Mouse (Mus musculus) heart, embryonic 14.5 days (tissue): Measurements from ENCODE around the gene Ssmem1. TPM values are rescaled to one million over a fixed set of nuclear protein-coding genes. Genes with fewer than 3 reads are reported as not detected.
A peak's percentile ranks its signal among the peaks of the same experiment; 100 is the strongest.

Experiments used
- ATAC-seq: fragments of 200-750 bp; cut with Nextera tagmentation; 2 replicates; pipeline ENCODE4 v1.8.0; 2017; ENCODE audit warnings: low read depth, moderate TSS enrichment; ENCODE audit not compliant: insufficient number of reproducible peaks, insufficient read depth, low FRiP score
- H3K27ac ChIP-seq, 2 experiments: fragments of 200-500 bp in 1 of 2; fragments of 300-500 bp in 1 of 2; sonication (generic) in 1 of 2; replicated peaks in 1 of 2; 2 replicates each; pipeline ENCODE4 v1.5.1; 2012 to 2014; ENCODE audit warnings: low read depth in 2 of 2, low read length in 2 of 2, control low read depth in 1 of 2, mild to moderate bottlenecking in 1 of 2, mixed read lengths in 1 of 2; ENCODE audit not compliant: control insufficient read depth in 1 of 2, insufficient read depth in 1 of 2
- H3K27me3 ChIP-seq: fragments of 300-500 bp; sonication (generic); 2 replicates; pipeline ENCODE4 v1.6.1; 2014; ENCODE audit warnings: mild to moderate bottlenecking, low read length, control low read depth; ENCODE audit not compliant: control insufficient read depth, insufficient read depth
- H3K36me3 ChIP-seq: fragments of 300-500 bp; sonication (generic); 2 replicates; pipeline ENCODE4 v1.6.1; 2014; ENCODE audit warnings: mild to moderate bottlenecking, control low read depth, low read length, mixed read lengths; ENCODE audit not compliant: control insufficient read depth, insufficient read depth
- H3K4me1 ChIP-seq, 2 experiments: fragments of 200-500 bp in 1 of 2; fragments of 300-500 bp in 1 of 2; sonication (generic) in 1 of 2; 2 replicates each; pipeline ENCODE4 v1.6.1; 2012 to 2014; ENCODE audit warnings: low read length in 2 of 2, control low read depth in 1 of 2, mixed read lengths in 1 of 2; ENCODE audit not compliant: control insufficient read depth in 2 of 2, insufficient read depth in 2 of 2
- H3K4me2 ChIP-seq: fragments of 300-500 bp; sonication (generic); 2 replicates; pipeline ENCODE4 v1.6.1; 2014; ENCODE audit warnings: mild to moderate bottlenecking, low read length
- H3K4me3 ChIP-seq, 2 experiments: fragments of 200-500 bp in 1 of 2; fragments of 300-500 bp in 1 of 2; sonication (generic) in 1 of 2; 2 replicates each; pipeline ENCODE4 v1.5.1; 2012 to 2014; ENCODE audit warnings: low read length in 2 of 2, mild to moderate bottlenecking in 2 of 2, control low read depth in 1 of 2, low read depth in 1 of 2, moderate library complexity in 1 of 2; ENCODE audit not compliant: control insufficient read depth in 1 of 2, insufficient read depth in 1 of 2
- H3K9ac ChIP-seq: fragments of 300-500 bp; sonication (generic); 2 replicates; pipeline ENCODE4 v1.6.1; 2014; ENCODE audit warnings: mild to moderate bottlenecking, low read length
- H3K9me3 ChIP-seq: fragments of 300-500 bp; sonication (generic); 2 replicates; pipeline ENCODE4 v1.6.1; 2016; ENCODE audit warnings: low read length, control low read depth; ENCODE audit not compliant: control insufficient read depth
- WGBS: fragments of 180-500 bp; shearing (Covaris S2); extraction: QIAGEN DNeasy Blood & Tissue Kit; methylation state at CpG from one replicate; pipeline ENCODE4 v1.1.7; 2014; 5-methylcytosine and 5-hydroxymethylcytosine counted together
- polyA plus RNA-seq: library from polyadenylated mRNA; unstranded; fragments of >200 nt; fragmentation: Nextera tagmentation; extraction: Ambion mirVana; gene quantifications from 2 replicates; pipeline ENCODE4 v1.2.1, GENCODE M21; 2014

The Ssmem1 gene
- polyA plus RNA-seq, 1 experiment from 2014 or later = not detected

DNA sequence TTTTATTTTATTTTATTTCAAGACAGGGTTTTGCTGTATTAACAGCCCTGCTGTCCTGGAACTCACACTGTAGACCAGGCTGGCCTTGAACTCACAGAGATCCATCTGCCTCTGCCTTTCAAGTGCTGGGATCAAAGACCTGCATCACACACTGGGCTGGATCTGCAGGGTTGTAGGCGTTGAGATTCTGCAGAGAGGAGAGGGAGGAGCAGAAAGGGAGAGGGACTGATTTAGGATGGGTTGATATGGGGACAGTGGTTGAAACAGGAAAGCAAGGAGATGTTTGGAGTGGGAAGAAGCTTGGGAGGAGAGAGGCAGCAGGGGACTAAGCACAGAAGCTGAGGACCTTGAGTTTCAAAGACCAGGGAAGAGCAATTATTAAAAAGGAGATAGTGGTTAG, 50.1 kb downstream of the Ssmem1 start:
- no peaks in the 10 kb centered on the region for H3K36me3 ChIP-seq
- H3K4me3 ChIP-seq = no peak overlapping the region
- H3K9ac ChIP-seq = no peak overlapping the region
- no peak for ATAC-seq
- H3K27me3 ChIP-seq = no peaks in the 10 kb centered on the region
- H3K27ac ChIP-seq = no peak overlapping the region
- H3K4me1 ChIP-seq = peaks cover 0 to 7% of the 10 kb centered on the region in 2 experiments; a peak in 2 of 4 replicates
- 53% methylated on average over 1 of the region's 1 CpGs for WGBS
- H3K4me2 ChIP-seq = no peak overlapping the region
- no peaks in the 10 kb centered on the region for H3K9me3 ChIP-seq

DNA sequence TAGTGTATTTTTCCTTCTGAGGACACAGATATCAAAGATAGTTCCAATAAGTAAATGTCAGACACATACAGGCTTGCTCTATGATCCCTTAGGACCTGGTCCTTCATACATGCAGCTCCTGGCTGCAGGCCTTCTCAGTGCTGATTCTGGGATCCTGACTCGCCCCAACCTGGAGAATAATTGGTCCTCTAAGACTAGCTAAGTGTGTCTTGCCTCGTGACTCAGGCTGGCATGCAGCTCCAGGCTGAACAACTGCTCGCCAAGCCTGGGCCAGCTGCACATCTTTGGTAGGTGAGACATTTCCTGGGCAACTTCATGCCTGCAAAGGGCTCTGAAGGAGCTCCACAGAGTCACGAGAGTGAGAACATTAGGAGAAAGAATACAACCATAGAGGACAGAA, 52.5 kb downstream of the Ssmem1 start:
- H3K27me3 ChIP-seq = no peaks in the 10 kb centered on the region
- no peaks in the 10 kb centered on the region for H3K9me3 ChIP-seq
- WGBS = 66% methylated on average over 4 of the region's 4 CpGs
- ATAC-seq = no peak
- no peaks in the 10 kb centered on the region for H3K36me3 ChIP-seq
- no peak overlapping the region for H3K4me3 ChIP-seq
- no peaks in the 10 kb centered on the region for H3K4me1 ChIP-seq
- no peak overlapping the region for H3K4me2 ChIP-seq
- no peak overlapping the region for H3K27ac ChIP-seq
- H3K9ac ChIP-seq = no peak overlapping the region

DNA sequence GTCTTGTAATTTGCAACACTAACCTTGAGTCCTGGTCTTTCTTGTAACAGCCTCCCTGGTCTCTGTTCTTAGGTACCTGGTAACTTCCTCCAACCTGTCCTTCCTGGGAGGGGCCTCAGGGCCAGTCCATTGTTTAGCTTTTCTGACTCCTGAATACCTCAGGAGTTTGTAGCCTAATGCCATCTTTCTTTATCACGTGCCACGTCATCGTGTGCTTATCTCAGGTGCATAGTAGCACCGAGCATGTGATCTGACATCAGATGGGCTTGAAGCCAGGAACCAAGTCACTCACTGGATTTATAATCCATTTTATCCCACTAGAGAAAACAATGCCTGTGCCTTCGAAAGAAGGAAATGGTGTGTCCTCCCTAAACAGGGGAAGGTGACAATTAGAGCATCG, 53.9 kb downstream of the Ssmem1 start:
- H3K4me3 ChIP-seq = no peak overlapping the region
- H3K27ac ChIP-seq = no peak overlapping the region
- no peak for ATAC-seq
- no peak overlapping the region for H3K4me2 ChIP-seq
- WGBS = 58% methylated on average over 6 of the region's 6 CpGs
- no peaks in the 10 kb centered on the region for H3K36me3 ChIP-seq
- no peaks in the 10 kb centered on the region for H3K27me3 ChIP-seq
- peaks cover 3 to 7% of the 10 kb centered on the region in 2 experiments; a peak in 2 of 4 replicates for H3K4me1 ChIP-seq
- no peak overlapping the region for H3K9ac ChIP-seq
- no peaks in the 10 kb centered on the region for H3K9me3 ChIP-seq

DNA sequence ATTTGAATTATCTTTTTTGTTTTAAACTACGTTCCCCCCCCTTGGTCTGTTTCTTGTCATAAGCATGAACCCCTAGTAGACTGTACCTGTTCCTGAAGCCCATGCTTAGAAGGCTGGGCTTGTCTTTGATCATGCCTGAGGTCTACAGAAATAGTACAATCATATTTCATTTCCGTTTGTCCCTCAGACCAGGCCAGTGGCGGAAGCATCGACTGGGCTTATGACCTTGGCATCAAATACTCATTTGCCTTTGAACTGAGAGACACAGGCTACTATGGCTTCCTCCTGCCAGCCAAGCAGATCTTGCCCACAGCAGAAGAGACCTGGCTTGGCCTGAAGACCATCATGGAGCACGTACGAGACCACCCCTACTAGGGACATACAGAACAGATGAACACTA, 54.4 kb downstream of the Ssmem1 start:
- H3K4me3 ChIP-seq = no peak overlapping the region
- H3K9ac ChIP-seq = no peak overlapping the region
- no peak overlapping the region for H3K27ac ChIP-seq
- 88% methylated on average over 6 of the region's 6 CpGs for WGBS
- H3K27me3 ChIP-seq = no peaks in the 10 kb centered on the region
- no peak for ATAC-seq
- H3K36me3 ChIP-seq = no peaks in the 10 kb centered on the region
- peaks cover 3 to 7% of the 10 kb centered on the region in 2 experiments; a peak in 2 of 4 replicates for H3K4me1 ChIP-seq
- H3K9me3 ChIP-seq = no peaks in the 10 kb centered on the region
- H3K4me2 ChIP-seq = no peak overlapping the region

DNA sequence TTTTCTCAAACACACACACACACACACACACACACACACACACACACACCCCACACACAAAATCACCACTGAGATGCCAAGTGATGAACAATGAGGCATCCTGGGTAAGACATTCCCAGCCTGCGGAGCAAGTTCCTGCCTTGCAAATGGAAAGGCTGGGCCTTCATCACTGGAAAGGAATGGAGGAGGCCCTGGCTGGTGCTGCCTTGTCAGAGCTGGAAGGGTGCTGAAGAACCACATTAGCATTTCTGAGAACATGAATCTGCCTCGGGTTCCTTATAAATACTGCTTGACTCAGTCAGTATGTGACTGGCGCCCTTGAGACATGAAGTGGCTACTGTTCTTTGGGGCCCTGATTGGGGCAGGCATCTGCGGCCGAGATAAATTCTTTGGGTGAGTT, 58.4 kb downstream of the Ssmem1 start, which contains the start of gene Cpa4:
Gene Cpa4 (plus strand): TSS at position 301 of the 400 bp plus-strand sequence.
- no peaks in the 10 kb centered on the region for H3K27me3 ChIP-seq
- H3K36me3 ChIP-seq = no peaks in the 10 kb centered on the region
- peaks cover 27 to 31% of the 10 kb centered on the region in 2 experiments for H3K4me1 ChIP-seq
- H3K4me2 ChIP-seq = no peak within 1 kb of the TSS
- no peaks in the 10 kb centered on the region for H3K9me3 ChIP-seq
- no peak within 1 kb of the TSS for H3K4me3 ChIP-seq
- no peak for ATAC-seq
- no peak within 1 kb of the TSS for H3K9ac ChIP-seq
- 53% methylated on average over 5 of the region's 5 CpGs for WGBS
- 0 out of 4 replicates have a peak within 1 kb of the TSS, but pooled peaks of 1 of the 2 experiments have one; percentile 20 for H3K27ac ChIP-seq

DNA sequence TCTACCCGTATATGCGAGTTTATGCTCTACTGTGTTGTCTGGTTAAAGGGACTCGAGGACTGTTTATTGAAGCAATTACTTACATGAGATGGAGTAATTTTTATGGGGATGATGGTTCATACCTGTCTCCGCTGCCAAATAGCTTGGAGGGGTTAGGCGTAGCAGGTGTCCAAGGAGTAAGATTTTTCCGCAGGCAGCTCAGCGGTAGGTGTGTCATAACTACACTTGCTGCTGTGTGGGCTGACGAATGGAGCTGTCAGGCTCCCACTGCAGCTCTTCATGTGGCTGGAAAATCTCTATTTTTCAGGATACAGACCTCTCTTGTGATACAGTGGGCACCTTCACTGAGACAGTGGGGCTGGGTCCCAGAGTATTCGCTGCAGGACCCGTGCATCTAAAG, 59.7 kb downstream of the Ssmem1 start:
- H3K4me2 ChIP-seq = no peak overlapping the region
- H3K4me1 ChIP-seq = peaks cover 35 to 36% of the 10 kb centered on the region in 2 experiments
- peak overlapping the region in 1 of 2 experiments; percentile 44; a peak in 1 of 4 replicates for H3K27ac ChIP-seq
- H3K9ac ChIP-seq = no peak overlapping the region
- H3K4me3 ChIP-seq = no peak overlapping the region
- H3K27me3 ChIP-seq = no peaks in the 10 kb centered on the region
- no peak for ATAC-seq
- 88% methylated on average over 10 of the region's 10 CpGs for WGBS
- H3K9me3 ChIP-seq = no peaks in the 10 kb centered on the region
- H3K36me3 ChIP-seq = no peaks in the 10 kb centered on the region

Other genes starting within 250 kb of the Ssmem1 start
- gene Ube2h, start 205.3 kb upstream of the Ssmem1 start, polyA plus RNA-seq = 63.6 and 65.7 TPM in 2 replicates
- gene Zc3hc1, start 118.8 kb upstream of the Ssmem1 start, polyA plus RNA-seq = 40.7 and 44.7 TPM in 2 replicates
- 22.5 and 24.5 TPM in 2 replicates for gene Klhdc10, start 108.0 kb upstream of the Ssmem1 start, polyA plus RNA-seq
- gene Tmem209, start 66 bp upstream of the Ssmem1 start, polyA plus RNA-seq = 25.4 and 26.3 TPM in 2 replicates
- gene Cpa2, start 31.7 kb downstream of the Ssmem1 start, polyA plus RNA-seq = 2.2 and 4.8 TPM in 2 replicates
- gene Cpa4, start 58.5 kb downstream of the Ssmem1 start, polyA plus RNA-seq = 2.5 TPM in 2 replicates
- gene Cpa5, start 101.2 kb downstream of the Ssmem1 start, polyA plus RNA-seq = 0.74 TPM in 2 replicates
- 4.5 TPM in 2 replicates for gene Cpa1, start 129.4 kb downstream of the Ssmem1 start, polyA plus RNA-seq
- gene Cep41, start 183.9 kb downstream of the Ssmem1 start, polyA plus RNA-seq = 9.6 and 11.3 TPM in 2 replicates
- gene Mest, start 213.7 kb downstream of the Ssmem1 start, polyA plus RNA-seq = 2,556 and 2,705 TPM in 2 replicates